Mouse (Mus musculus): ENCODE results near the gene Mrtfb.

Mrtfb gene

GRCm38 (mm10) chr16:13354431-13354830 is 98.2 kb downstream of the Mrtfb start:
- no peak for DNase-seq

DNA sequence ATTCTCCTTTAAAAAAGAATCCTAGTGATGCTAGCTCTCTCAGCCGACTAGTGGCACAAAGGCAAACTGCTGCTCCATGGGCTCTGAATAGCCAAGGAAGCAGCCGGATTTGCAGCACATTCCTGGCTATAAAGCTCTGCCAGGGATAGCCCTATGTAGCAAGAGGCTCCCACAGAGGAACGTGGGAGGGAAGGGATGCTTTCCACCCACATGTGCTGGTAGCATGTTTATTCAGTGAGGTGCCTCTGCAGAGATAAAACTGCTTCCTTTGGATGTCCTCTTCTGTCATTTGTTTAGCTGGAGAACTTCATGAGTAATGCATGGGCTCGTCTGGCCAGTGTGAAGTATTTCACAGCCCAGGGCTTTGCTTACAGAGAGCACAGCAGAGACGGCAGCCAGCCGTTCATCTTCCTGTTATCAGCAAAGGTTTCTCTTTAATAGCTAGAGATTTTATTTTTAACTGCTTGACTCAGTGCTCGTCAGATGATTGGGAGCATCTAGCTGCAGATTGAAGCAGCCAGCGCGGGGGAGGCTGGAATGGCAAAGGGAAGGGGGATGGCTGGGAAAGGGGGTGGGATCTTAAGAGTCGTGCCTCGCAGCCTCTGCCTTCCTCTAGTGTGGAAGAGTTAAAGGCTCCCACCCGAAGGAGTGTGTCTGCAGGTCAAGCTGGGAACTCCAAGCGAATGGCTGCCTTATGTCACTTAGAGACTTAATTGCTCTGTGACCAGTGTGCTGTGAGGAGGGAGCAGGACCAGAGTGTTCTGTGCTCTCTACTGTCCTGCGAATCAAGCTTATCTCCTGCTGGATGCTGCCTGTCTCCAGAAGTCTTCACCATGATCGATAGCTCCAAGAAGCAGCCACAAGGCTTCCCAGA is 101.8 kb downstream of the Mrtfb start:
- no peak for DNase-seq

GRCm38 (mm10) chr16:13358741-13359140 is 102.5 kb downstream of the Mrtfb start:
- no peak for DNase-seq

DNA sequence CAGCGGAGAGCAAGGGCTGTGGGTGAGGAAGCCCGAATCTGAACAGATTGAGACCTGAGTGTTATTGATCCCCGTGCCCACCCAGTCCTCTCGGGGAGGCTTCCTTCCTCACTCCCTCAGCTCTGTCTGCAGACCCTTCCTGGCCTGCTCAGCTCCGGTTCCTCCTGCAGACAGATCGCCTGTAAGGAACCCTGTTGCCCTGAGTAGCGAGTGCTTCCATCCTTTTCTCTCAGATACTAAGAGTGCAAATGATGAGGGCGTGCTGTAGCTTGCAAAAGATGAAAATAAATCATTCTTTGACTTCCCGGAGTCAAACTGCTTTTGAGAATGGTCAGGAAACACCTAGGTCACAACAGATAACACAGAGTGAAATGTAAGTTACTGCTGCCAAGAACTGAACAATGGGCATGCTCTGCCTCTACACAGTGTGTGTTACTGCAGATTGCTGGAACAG is 103.2 kb downstream of the Mrtfb start:
- no peak for DNase-seq

DNA sequence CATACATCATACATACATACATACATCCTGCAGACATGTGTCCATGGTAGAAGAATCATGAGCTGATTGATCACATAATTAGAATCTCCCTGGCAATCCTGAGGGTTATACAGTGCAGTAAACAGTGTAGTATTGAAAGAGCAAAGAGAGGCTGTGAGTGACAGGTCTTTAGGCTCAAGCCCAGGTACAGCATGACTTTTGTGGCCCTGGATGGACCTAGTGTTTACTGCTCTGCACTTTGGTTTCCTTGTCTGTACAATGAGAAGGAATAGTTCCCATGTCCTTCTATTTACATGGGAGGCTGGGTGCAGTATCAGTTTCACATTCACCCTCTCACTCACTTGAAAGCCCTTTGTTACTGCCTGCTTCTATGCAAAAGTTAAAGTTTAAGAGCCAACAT is 103.9 kb downstream of the Mrtfb start:
- DNase-seq: no peak

DNA sequence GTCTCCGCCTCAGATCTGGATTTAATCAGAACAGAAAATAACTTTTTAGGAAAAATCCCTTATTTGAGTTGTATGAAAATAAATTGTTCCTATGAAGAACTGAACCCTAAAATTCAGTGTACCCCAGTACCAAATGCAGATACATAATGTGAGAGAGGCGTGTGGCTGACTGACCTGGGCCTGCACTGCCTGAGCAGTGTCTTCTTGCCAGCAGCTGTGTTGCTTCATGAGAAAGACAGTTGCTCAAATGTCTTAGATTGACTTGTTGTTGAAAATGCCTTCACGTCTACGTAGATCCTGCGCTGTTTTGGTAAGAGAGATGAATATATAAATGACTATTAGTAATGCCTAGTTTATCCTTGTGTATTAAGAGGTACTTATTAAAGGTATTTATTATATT is 104.6 kb downstream of the Mrtfb start:
- DNase-seq: no peak

- no peak for DNase-seq
Measured at GRCm38 (mm10) chr16:13363141-13363540, 106.9 kb downstream of the Mrtfb start.

DNA sequence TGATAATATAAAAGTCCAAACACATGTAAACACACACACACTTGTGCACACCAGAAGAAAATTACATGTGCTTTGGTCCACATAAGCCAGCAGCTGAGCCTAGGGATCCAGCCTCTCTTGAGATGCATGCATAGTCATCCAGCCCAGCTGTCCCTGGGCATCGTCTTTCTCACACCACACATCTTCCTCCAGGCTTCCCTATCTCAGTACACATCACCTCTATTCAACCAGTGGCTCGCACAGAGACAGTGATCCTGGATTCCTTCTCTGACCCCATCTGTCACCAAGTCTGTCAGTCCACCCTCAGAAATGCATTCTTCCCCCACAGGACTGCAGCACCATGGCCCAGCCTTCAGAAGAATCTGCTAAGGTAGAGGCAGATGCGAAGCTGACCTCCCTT is 107.9 kb downstream of the Mrtfb start:
- no peak for DNase-seq

GRCm38 (mm10) chr16:13366256-13366655 is 110.0 kb downstream of the Mrtfb start:
- no peak for DNase-seq

DNA sequence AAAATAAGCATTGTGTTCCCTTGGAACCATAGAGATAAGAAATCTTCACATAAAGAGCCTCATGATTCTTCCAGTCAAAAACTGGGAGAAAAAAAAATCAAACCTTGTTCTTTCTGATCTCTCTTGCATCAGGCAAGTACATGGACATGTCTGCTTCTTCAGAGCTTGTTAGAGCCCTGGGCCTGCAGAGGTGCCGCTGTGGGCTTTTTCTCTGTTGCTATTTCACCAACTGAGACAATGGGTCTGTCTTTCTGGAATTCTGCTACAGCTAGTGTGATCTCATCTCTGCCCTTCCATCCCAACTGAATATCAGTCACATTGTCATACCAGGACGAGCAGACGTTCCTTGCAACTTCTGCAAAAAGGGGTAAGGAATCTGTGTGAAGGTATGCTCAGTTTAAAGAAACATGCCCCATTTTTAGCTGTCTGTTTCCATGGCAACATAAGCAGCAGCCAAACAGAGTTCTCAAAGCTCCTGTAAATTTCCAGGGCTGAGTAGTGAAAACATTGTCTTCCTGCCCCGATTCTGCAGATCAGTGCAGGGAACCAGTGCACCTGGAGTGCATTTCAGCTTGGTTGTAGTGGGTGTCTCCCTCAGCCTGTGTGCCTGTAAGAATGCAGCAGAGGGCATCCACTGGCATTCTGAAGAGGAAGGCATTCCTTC is 110.7 kb downstream of the Mrtfb start:
- no peak for DNase-seq

GRCm38 (mm10) chr16:13367466-13367856 is 111.2 kb downstream of the Mrtfb start:
- DNase-seq: no peak

GRCm38 (mm10) chr16:13368645-13369044 is 112.4 kb downstream of the Mrtfb start:
- no peak for DNase-seq

- no peak for DNase-seq
Measured at GRCm38 (mm10) chr16:13371740-13372287, 115.5 kb downstream of the Mrtfb start.

DNA sequence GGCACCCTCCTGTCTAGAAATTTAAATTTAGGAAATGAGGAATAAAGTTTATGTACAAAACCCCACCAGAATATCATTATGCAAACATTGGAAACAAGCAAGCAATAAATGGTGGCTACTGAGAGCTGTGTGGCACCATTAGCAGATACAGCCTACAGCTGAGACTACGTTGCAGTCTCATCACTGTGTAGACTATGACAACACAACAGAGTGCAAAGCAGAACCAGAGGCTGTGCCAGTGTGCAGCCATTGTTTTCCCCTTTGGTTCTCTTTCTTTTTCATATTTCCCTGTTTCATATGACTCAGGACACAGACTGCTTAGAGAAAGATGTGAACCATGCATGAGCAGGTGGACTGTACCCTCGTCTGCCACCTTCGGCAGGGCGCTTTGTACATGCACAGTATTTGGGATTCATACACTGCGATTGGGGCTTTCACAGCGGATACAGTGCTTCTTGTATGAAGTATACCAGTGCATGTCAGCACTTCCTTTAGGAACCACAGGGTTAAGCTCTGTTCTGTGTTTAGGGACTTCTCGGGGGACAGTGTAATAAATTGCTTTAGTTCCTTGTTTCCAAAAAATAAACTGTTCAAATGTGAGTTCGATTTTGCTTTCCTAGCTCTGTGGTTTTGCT is 116.7 kb downstream of the Mrtfb start:
- no peak for DNase-seq

DNA sequence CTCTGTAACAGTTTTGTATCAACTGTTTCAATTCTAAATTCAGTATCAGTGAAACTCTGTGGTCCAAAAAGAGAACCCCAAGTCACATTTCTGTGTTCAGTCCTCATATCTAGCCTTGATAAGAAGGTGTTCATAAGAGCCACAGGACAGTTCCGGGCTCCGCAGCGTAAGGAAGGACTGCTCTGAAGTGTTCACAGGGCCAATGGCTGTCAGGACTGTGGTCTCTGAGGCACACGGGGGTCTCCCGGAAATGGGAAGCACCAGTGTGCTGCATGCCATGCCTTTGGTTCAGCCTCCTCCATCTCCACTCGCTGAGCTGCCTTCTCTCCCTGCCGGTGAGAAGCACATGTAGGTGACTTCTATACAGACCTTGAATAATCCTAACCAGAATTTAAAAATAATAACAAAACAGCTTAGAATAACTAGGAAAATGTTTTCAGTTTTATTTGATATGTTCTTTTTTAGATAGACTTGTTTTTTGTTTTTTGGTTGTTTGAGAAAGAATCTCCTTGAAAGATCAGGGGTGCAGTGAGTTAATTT is 120.7 kb downstream of the Mrtfb start:
- no peak for DNase-seq

DNA sequence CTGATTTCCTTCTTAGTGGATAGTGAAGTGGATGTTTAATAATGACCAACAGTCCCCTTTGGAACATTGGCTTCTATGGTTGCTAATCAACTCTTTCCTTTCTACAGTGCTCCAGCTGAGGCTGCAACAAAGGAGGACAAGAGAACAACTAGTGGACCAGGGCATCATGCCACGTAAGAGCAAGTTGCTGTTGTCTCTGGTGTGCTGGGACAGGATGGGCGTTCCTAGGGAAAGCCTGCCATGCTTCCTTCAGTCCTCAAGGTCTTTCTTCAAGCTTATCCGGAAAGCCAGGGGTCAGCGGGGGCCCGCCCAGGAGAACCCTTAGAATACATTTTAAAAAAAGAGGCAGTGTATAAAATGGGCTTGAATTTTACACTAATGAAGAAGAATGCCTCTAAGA is 121.9 kb downstream of the Mrtfb start:
- DNase-seq: no peak

DNA sequence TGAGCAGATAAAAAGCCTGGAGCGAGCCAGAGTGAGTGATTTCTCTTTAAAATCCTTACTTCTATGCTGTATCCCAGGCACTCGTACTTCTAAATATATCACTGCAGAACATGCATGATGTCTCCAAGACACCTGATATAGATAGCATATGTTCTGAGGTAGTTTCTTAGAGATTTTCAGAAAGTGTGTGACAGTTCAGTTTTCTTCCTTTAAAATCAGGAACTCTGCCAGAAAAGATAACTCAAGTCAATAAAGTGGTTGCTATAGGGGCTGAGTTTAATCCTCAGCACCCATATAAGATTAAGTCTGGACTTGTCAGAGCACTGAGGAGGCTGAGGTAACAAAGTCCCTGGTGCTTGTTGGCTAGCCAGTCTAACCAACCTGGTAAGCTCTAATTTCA is 123.6 kb downstream of the Mrtfb start:
- no peak for DNase-seq

DNA sequence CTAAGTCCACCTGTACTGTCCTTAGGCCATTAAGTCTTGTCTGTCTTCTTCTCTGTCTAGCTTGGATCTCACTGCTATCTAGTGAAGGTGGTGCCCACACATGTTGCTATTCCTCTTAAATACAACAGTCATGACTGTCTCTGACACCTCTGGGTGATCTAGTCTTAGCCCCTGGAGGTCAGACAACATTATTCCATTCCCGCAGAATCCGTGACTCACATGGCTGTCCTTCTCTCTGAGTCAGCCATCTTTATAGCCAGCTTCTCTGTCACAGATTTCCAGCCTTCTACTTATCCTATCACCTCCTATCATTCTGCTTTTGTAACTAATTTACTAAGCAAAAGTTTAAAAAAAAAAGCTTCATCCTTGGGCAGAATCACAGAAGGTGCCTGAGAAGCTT is 125.5 kb downstream of the Mrtfb start:
- no peak for DNase-seq

- DNase-seq: no peak
Measured at GRCm38 (mm10) chr16:13387306-13387705, 131.0 kb downstream of the Mrtfb start.

- DNase-seq: no peak
Measured at GRCm38 (mm10) chr16:13400375-13400774, 144.1 kb downstream of the Mrtfb start.

DNA sequence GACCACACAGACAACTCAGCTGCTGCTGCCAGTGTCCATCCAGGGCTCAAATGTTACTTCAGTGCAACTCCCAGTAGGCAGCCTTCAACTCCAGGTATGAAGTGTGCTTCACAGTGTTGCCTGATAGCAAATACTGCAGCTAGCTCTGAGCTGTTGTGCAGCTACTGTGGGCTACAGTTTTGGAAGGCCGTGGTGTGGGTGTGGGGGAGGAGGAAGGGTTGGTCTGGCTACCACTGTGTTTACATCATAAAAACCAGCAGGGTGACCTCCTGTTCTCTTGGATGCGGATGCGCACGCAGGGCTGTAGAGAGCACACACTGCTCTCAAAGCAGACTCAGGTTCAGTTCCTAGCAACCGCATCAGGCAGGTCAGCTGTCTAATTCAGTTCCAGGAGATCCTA is 145.3 kb downstream of the Mrtfb start:
- DNase-seq: no peak

DNA sequence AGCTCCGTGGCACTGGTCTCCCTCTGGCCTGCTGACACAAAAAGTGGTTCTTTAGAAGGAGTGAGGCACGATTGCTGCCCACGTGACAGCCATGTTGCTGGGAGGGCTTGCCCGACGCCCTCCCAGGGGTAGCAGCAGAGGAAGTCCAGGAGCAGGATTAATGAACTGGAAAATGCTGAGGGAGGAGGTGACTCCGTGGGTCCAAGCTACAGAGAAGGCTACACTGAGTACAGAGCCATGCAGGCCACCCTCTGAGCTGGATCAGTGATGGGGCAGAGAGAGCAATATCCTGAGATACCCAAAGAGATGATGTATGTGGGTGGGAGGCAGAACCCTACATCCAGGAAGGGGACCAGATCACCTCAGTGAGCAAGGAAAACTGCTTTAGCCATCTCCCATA is 148.4 kb downstream of the Mrtfb start:
- DNase-seq: no peak

- no peak for DNase-seq
Measured at GRCm38 (mm10) chr16:13405403-13405802, 149.1 kb downstream of the Mrtfb start.

Data from thymus, postnatal 14 days (tissue).